Mouse (Mus musculus) G1E (cell line): ENCODE data around the gene Myo3b.

Experiments
- CTCF ChIP-seq: IDR thresholded peaks from 2 replicates; pipeline ENCODE4 v1.5.1; 2012; ENCODE audit warnings: low read depth, low read length, inconsistent platforms, mixed read lengths
- GATA1 ChIP-seq: IDR thresholded peaks from 2 replicates; pipeline ENCODE4 v1.6.1; 2012; ENCODE audit warnings: borderline replicate concordance, low read length, inconsistent platforms, mixed read lengths

DNA sequence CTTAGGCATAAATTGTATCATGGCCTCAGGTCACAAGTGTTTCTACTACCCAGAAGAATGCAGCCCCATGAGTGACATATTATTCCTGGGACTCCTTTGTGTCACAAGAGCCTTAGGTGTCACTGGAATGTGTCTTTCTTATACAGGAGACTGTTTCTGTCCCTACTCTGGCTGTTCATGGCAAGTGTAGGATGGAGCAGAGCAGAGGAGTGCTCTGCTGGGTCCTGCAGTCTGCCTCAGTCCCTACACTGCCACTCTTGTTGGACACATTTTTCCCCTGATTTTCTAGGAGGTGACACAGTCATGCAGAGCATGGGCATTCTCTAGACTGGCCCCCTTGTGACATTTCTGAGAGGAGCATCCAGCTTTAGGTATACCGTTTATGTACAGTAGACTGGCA, 350.2 kb downstream of the Myo3b start:
- no peak for TF ChIP-seq CTCF
- no peak for TF ChIP-seq GATA1
